Mouse (Mus musculus) midbrain, embryonic 11.5 days (tissue): ENCODE results near the gene Scfd2. TPM values are rescaled to one million over a fixed set of nuclear protein-coding genes. Genes with fewer than 3 reads are reported as not detected.

Source experiments
- ATAC-seq: fragments of 200-750 bp; cut with Nextera tagmentation; 2 replicates; pipeline ENCODE4 v1.8.0; 2017; ENCODE audit warnings: moderate TSS enrichment, moderate library complexity; ENCODE audit not compliant: low FRiP score
- DNase-seq: peaks from one replicate; pipeline ENCODE4 v3.0.0; 2015; ENCODE audit warnings: low spot score; ENCODE audit errors: missing footprints
- H3K27ac ChIP-seq: fragments of 300-500 bp; sonication (generic); 2 replicates; pipeline ENCODE4 v1.5.1; 2014; ENCODE audit warnings: low read depth, low read length
- H3K27me3 ChIP-seq: fragments of 300-500 bp; sonication (generic); 2 replicates; pipeline ENCODE4 v1.6.1; 2014; ENCODE audit warnings: mild to moderate bottlenecking, low read length, moderate library complexity, mixed read lengths; ENCODE audit not compliant: control insufficient read depth, insufficient read depth
- H3K36me3 ChIP-seq: fragments of 300-500 bp; sonication (generic); 2 replicates; pipeline ENCODE4 v1.6.1; 2014; ENCODE audit warnings: mild to moderate bottlenecking, low read length, moderate library complexity, mixed read lengths; ENCODE audit not compliant: control insufficient read depth, insufficient read depth
- H3K4me1 ChIP-seq: fragments of 300-500 bp; sonication (generic); 2 replicates; pipeline ENCODE4 v1.6.1; 2014; ENCODE audit warnings: low read length; ENCODE audit not compliant: control insufficient read depth, insufficient read depth
- H3K4me2 ChIP-seq: fragments of 300-500 bp; sonication (generic); 2 replicates; pipeline ENCODE4 v1.6.1; 2014; ENCODE audit warnings: mild to moderate bottlenecking, moderate library complexity
- H3K4me3 ChIP-seq: fragments of 300-500 bp; sonication (generic); 2 replicates; pipeline ENCODE4 v1.5.1; 2014; ENCODE audit warnings: low read depth, low read length
- H3K9ac ChIP-seq: fragments of 300-500 bp; sonication (generic); 2 replicates; pipeline ENCODE4 v1.6.1; 2014; ENCODE audit warnings: low read length
- H3K9me3 ChIP-seq: fragments of 300-500 bp; sonication (generic); 2 replicates; pipeline ENCODE4 v1.6.1; 2016; ENCODE audit warnings: low read length; ENCODE audit not compliant: control insufficient read depth
- WGBS: fragments of 180-500 bp; shearing (Covaris S2); extraction: QIAGEN DNeasy Blood & Tissue Kit; methylation state at CpG from one replicate; pipeline ENCODE4 v1.1.7; 2014; 5-methylcytosine and 5-hydroxymethylcytosine counted together
- polyA plus RNA-seq: library from polyadenylated mRNA; unstranded; fragments of >200 nt; fragmentation: Nextera tagmentation; extraction: Ambion mirVana; gene quantifications from 2 replicates; pipeline ENCODE4 v1.2.1, GENCODE M21; 2014

The Scfd2 gene
- polyA plus RNA-seq, 1 experiment from 2014 or later, result 15.5 TPM

DNA sequence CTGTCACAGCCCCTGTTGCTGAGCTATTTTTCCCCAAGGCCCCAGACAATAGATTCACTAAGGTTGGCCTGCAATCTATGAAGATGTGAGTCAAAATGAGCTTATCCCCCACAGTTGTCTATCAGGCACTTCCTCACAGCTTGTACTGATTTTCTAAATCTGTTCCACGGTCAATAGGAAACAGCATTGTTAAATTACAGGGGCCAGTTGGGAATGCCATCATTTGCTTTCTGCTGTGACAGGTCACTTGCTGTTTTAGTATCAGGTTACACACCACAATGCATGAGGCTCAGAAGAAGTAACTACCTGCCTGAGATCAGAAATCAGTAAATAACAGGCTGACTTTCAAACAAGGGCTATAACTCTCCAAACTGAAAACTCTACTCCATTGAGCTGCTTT, 168.3 kb downstream of the Scfd2 start:
- Histone ChIP-seq H3K9ac (no peak overlapping the region), H3K27me3 (no peaks in the 10 kb centered on the region), H3K4me1 (no peaks in the 10 kb centered on the region), H3K27ac (no peak overlapping the region), H3K4me2 (no peak overlapping the region), H3K36me3 (no peaks in the 10 kb centered on the region), H3K9me3 (no peaks in the 10 kb centered on the region), H3K4me3 (no peak overlapping the region)
- DNase-seq, result peak; percentile 64
- ATAC-seq, result no peak
- 71% methylated on average over 1 of the region's 1 CpGs for WGBS

DNA sequence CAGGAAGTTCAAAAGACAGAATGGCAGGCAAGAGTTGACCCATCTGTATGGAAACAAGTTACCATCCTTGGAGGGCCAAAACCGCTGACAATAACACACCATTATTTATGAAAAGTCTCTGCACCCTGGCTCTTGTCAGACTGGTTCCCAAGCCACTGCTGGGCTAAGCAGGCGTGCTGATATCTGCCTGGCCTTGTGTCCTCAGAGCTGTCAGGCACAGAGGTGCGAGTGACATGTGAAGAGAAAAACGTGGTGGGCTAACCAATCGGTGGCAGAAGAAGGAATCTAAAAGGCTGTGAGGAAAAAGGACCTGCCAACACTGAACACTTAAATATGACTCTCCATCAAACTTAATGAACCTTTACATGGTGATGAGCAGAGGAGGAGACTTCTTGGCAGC, 170.0 kb downstream of the Scfd2 start:
- no peaks in the 10 kb centered on the region for H3K36me3 ChIP-seq
- 84% methylated on average over 5 of the region's 5 CpGs for WGBS
- no peak overlapping the region for H3K4me3 ChIP-seq
- ATAC-seq (no peak), DNase-seq (peak; percentile 53)
- no peaks in the 10 kb centered on the region for H3K9me3 ChIP-seq
- H3K27ac ChIP-seq, result no peak overlapping the region
- H3K4me2 ChIP-seq, result no peak overlapping the region
- H3K27me3 ChIP-seq, result no peaks in the 10 kb centered on the region
- no peaks in the 10 kb centered on the region for H3K4me1 ChIP-seq
- H3K9ac ChIP-seq, result no peak overlapping the region

DNA sequence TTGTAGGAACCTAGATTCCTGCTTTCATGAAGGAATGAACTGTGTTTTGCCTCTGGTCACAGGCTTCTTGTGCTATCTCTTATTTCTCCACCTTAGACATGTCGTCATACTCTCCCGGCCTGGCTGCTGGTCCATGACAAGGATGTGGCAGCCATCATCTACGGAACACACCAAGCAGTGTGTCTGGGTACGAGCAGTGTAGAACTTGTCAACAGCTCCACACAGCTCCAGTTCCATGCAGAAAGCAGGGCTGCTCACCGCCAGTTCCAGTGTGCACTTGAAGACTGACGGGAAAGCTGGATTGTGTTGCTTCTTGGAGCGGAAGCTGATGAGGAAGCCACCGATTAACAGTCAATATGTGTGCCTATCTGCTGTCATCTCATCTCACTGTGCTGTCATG, 173.5 kb downstream of the Scfd2 start:
- Histone ChIP-seq H3K9me3 (no peaks in the 10 kb centered on the region), H3K9ac (no peak overlapping the region), H3K4me3 (no peak overlapping the region), H3K27ac (no peak overlapping the region), H3K36me3 (no peaks in the 10 kb centered on the region), H3K4me1 (no peaks in the 10 kb centered on the region), H3K4me2 (no peak overlapping the region), H3K27me3 (no peaks in the 10 kb centered on the region)
- 90% methylated on average over 8 of the region's 8 CpGs for WGBS
- ATAC-seq (no peak), DNase-seq (peak; percentile 1)

- H3K9ac ChIP-seq, result no peak overlapping the region
- 82% methylated on average over 2 of the region's 2 CpGs for WGBS
These were observed 176.0 kb downstream of the Scfd2 start for GRCm38 (mm10) chr5:74355416-74356177.

DNA sequence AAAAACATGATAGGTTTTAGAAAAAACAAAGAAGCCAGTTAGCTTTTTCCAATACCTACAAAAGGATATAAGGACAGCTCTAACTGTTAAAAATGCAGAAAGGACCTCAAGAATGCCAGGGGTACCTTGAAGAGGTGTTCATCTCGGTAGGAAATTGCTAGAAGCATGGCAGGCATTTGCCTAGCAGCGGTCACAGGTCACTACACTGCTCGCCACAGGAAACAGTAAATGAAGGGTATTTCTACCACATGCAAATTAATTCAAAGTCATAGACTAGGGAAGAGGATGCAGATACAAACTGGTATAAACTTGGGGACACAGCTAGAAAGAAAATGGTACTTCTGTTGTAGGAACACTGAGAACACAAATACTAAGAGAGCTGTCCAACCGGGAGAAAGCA, 180.7 kb downstream of the Scfd2 start:
- Histone ChIP-seq H3K27ac (no peak overlapping the region), H3K27me3 (no peaks in the 10 kb centered on the region), H3K9ac (no peak overlapping the region), H3K9me3 (no peaks in the 10 kb centered on the region), H3K4me1 (no peaks in the 10 kb centered on the region), H3K36me3 (no peaks in the 10 kb centered on the region), H3K4me2 (no peak overlapping the region), H3K4me3 (no peak overlapping the region)
- 86% methylated on average over 4 of the region's 4 CpGs for WGBS
- DNase-seq (no peak), ATAC-seq (no peak)

More at GRCm38 (mm10) chr5:74355416-74356177, 176.0 kb downstream of the Scfd2 start:
- Histone ChIP-seq H3K27me3 (no peaks in the 10 kb centered on the region), H3K4me3 (no peak overlapping the region), H3K36me3 (no peaks in the 10 kb centered on the region), H3K4me2 (no peak overlapping the region), H3K9me3 (no peaks in the 10 kb centered on the region), H3K4me1 (no peaks in the 10 kb centered on the region), H3K27ac (no peak overlapping the region)
- ATAC-seq, result no peak
- DNase-seq, result peak; percentile 64

- ATAC-seq (no peak), DNase-seq (peak; percentile 66)
- Histone ChIP-seq H3K4me1 (no peaks in the 10 kb centered on the region), H3K27ac (no peak overlapping the region), H3K9ac (no peak overlapping the region), H3K9me3 (no peaks in the 10 kb centered on the region), H3K27me3 (no peaks in the 10 kb centered on the region), H3K4me2 (no peak overlapping the region), H3K36me3 (no peaks in the 10 kb centered on the region), H3K4me3 (no peak overlapping the region)
- 81% methylated on average over 11 of the region's 11 CpGs for WGBS
These were observed 183.3 kb downstream of the Scfd2 start for GRCm38 (mm10) chr5:74348079-74348870.

- no peak overlapping the region for H3K4me3 ChIP-seq
- no peak overlapping the region for H3K4me2 ChIP-seq
- H3K27me3 ChIP-seq, result no peaks in the 10 kb centered on the region
- no peaks in the 10 kb centered on the region for H3K36me3 ChIP-seq
- H3K27ac ChIP-seq, result no peak overlapping the region
- ATAC-seq (no peak), DNase-seq (peak; percentile 41)
- WGBS, result 75% methylated on average over 2 of the region's 2 CpGs
- H3K9me3 ChIP-seq, result no peaks in the 10 kb centered on the region
- H3K9ac ChIP-seq, result no peak overlapping the region
- H3K4me1 ChIP-seq, result no peaks in the 10 kb centered on the region
These were observed 188.5 kb downstream of the Scfd2 start for GRCm38 (mm10) chr5:74343045-74343444.

GRCm38 (mm10) chr5:74342557-74342956, 189.0 kb downstream of the Scfd2 start:
- no peak for ATAC-seq
- Histone ChIP-seq H3K9me3 (no peaks in the 10 kb centered on the region), H3K9ac (no peak overlapping the region), H3K4me3 (no peak overlapping the region), H3K27ac (no peak overlapping the region), H3K27me3 (no peaks in the 10 kb centered on the region), H3K36me3 (no peaks in the 10 kb centered on the region), H3K4me2 (no peak overlapping the region), H3K4me1 (no peaks in the 10 kb centered on the region)
- peak; percentile 49 for DNase-seq

DNA sequence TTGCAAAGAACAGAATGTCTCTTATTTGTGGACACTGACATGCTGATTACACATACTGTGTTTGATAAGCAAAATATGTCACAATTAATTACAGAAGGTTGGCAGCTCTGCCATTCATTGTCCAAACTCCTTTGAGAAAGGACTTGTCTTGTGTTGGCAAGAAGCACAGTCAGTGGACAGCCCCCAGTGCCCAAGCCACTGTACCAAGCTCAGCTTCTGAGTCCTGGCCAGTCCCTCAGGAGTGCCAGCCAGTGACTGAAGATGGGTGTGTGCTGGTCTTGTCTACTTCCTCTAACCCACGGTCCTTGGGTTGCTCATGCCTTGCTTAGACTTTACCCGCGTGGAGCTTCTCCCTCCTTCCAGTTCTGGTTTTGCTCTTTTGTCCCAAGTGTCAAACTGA, 194.1 kb downstream of the Scfd2 start:
- Histone ChIP-seq H3K4me3 (no peak overlapping the region), H3K27ac (no peak overlapping the region), H3K4me2 (no peak overlapping the region), H3K27me3 (no peaks in the 10 kb centered on the region), H3K9ac (no peak overlapping the region), H3K36me3 (no peaks in the 10 kb centered on the region), H3K9me3 (no peaks in the 10 kb centered on the region), H3K4me1 (no peaks in the 10 kb centered on the region)
- 97% methylated on average over 3 of the region's 3 CpGs for WGBS
- ATAC-seq, result no peak
- DNase-seq, result peak; percentile 79
